Mouse (Mus musculus): ENCODE measurements at regions not wholly inside any gene's neighbourhood (a gene's known extent, or its start where the extent isn't known, plus 50 kb on each side); places are given as distances from the start of the nearest gene placed in this dataset.
A peak's percentile ranks its signal among the peaks of the same experiment; 100 is the strongest.

- no peak for ATAC-seq (ENCODE audit: low FRiP score)
- H3K9ac ChIP-seq: no peak overlapping the region
- no peak overlapping the region for H3K4me3 ChIP-seq
- H3K27me3 ChIP-seq: no peaks in the 10 kb centered on the region
- H3K4me2 ChIP-seq: no peak overlapping the region
- no peaks in the 10 kb centered on the region for H3K9me3 ChIP-seq
- no peaks in the 10 kb centered on the region for H3K4me1 ChIP-seq (replicated peaks)
- no peak overlapping the region for H3K27ac ChIP-seq
- H3K36me3 ChIP-seq: no peaks in the 10 kb centered on the region
- WGBS: 54% methylated on average over 9 of the region's 9 CpGs
Measured at GRCm38 (mm10) chr15:11590542-11591116, 191.2 kb upstream of the Tars start.

- no peaks in the 10 kb centered on the region for H3K27me3 ChIP-seq
- WGBS: 62% methylated on average over 7 of the region's 7 CpGs
- H3K4me2 ChIP-seq: no peak overlapping the region
- no peaks in the 10 kb centered on the region for H3K36me3 ChIP-seq
- no peak overlapping the region for H3K4me3 ChIP-seq
- no peaks in the 10 kb centered on the region for H3K9me3 ChIP-seq
- no peak for ATAC-seq (ENCODE audit: low FRiP score)
- no peak overlapping the region for H3K27ac ChIP-seq
- no peak overlapping the region for H3K9ac ChIP-seq
- no peaks in the 10 kb centered on the region for H3K4me1 ChIP-seq (replicated peaks)
Measured at GRCm38 (mm10) chr15:11589795-11590194, 190.3 kb upstream of the Tars start.

- Histone ChIP-seq H3K9ac (no peak overlapping the region), H3K9me3 (no peaks in the 10 kb centered on the region), H3K4me1 (replicated peaks) (no peaks in the 10 kb centered on the region), H3K36me3 (no peaks in the 10 kb centered on the region), H3K27ac (no peak overlapping the region), H3K4me2 (no peak overlapping the region), H3K4me3 (no peak overlapping the region), H3K27me3 (no peaks in the 10 kb centered on the region)
- no peak for ATAC-seq (ENCODE audit: low FRiP score)
- WGBS: 94% methylated on average over 2 of the region's 2 CpGs
Measured at GRCm38 (mm10) chr15:11586384-11586783, 186.9 kb upstream of the Tars start.

DNA sequence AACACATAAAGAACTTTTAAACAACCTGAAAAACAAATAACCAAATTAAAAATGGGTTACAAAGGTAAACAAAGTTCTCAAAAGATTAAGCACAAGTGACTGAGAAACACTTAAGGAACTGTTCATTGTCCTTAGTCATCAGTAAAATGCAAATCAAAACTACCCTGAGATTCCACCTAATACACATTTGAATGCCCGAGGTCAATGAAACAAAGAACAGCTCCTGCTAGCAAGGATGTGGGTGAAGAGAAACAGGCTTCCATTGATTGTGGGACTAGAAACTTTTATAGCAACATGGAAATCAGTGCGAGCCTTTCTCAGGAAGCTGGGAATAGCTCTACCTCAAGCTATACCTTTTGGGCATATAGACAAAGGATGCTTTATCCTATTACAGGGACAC lies 184.7 kb upstream of the Tars start:
- no peak overlapping the region for H3K9ac ChIP-seq
- H3K4me1 ChIP-seq (replicated peaks): no peaks in the 10 kb centered on the region
- H3K4me2 ChIP-seq: no peak overlapping the region
- H3K27ac ChIP-seq: no peak overlapping the region
- no peaks in the 10 kb centered on the region for H3K27me3 ChIP-seq
- H3K4me3 ChIP-seq: no peak overlapping the region
- no peaks in the 10 kb centered on the region for H3K9me3 ChIP-seq
- WGBS: 51% methylated on average over 2 of the region's 2 CpGs
- no peaks in the 10 kb centered on the region for H3K36me3 ChIP-seq
- ATAC-seq (ENCODE audit: low FRiP score): no peak

- Histone ChIP-seq H3K36me3 (no peaks in the 10 kb centered on the region), H3K9me3 (no peaks in the 10 kb centered on the region), H3K9ac (no peak overlapping the region), H3K27ac (no peak overlapping the region), H3K4me1 (replicated peaks) (no peaks in the 10 kb centered on the region), H3K4me2 (no peak overlapping the region), H3K27me3 (no peaks in the 10 kb centered on the region), H3K4me3 (no peak overlapping the region)
- 83% methylated on average over 1 of the region's 1 CpGs for WGBS
- no peak for ATAC-seq (ENCODE audit: low FRiP score)
Measured at GRCm38 (mm10) chr15:11578331-11578730, 178.9 kb upstream of the Tars start.

DNA sequence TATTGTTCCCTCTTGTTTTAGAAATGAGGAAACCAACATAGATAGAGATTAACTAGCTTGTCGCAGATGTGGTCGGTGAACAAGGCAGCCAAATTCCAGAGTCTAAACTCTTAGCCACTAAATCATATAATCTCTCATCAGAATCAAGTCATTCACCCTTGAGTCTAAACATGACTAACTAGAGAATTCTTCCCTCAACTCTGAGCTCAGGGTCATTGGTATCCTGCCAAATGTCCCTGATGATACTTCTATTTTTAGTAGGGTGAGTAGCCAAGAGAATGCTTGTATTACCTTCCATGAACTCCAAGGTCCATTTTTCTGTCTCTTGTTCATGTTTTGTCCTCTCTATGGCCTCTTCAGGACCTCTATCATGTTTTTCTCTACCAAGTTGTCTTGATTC lies 174.9 kb upstream of the Tars start:
- H3K4me3 ChIP-seq: no peak overlapping the region
- no peak overlapping the region for H3K9ac ChIP-seq
- no peak overlapping the region for H3K4me2 ChIP-seq
- no peaks in the 10 kb centered on the region for H3K36me3 ChIP-seq
- no peaks in the 10 kb centered on the region for H3K4me1 ChIP-seq (replicated peaks)
- H3K27me3 ChIP-seq: no peaks in the 10 kb centered on the region
- no peak overlapping the region for H3K27ac ChIP-seq
- no peaks in the 10 kb centered on the region for H3K9me3 ChIP-seq
- no peak for ATAC-seq (ENCODE audit: low FRiP score)
- WGBS: 95% methylated on average over 2 of the region's 2 CpGs

DNA sequence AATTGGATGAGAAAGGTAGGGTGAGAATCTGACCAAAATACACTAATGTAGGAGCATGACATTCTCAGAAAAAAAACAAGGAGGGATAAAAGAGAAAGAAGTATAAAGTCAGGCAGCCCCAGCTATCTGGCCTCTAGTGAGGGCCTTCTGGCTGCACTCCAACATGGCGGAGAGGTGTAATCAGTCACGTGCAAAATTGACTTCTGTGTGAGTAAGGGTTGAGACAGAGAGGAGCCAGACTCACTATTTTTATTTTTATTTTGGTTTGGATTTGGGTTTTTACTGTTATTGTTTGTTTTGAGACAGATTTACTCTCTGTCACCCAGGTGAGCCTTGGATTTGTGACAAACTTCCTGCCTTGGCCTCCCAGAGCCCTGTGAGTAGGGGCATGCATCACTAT lies 174.0 kb upstream of the Tars start:
- H3K4me2 ChIP-seq: no peak overlapping the region
- H3K27me3 ChIP-seq: no peaks in the 10 kb centered on the region
- no peak for ATAC-seq (ENCODE audit: low FRiP score)
- no peak overlapping the region for H3K27ac ChIP-seq
- no peak overlapping the region for H3K4me3 ChIP-seq
- 82% methylated on average over 2 of the region's 2 CpGs for WGBS
- H3K9me3 ChIP-seq: no peaks in the 10 kb centered on the region
- H3K36me3 ChIP-seq: no peaks in the 10 kb centered on the region
- no peaks in the 10 kb centered on the region for H3K4me1 ChIP-seq (replicated peaks)
- H3K9ac ChIP-seq: no peak overlapping the region

GRCm38 (mm10) chr15:11572063-11572462 lies 172.6 kb upstream of the Tars start:
- no peaks in the 10 kb centered on the region for H3K36me3 ChIP-seq
- H3K27me3 ChIP-seq: no peaks in the 10 kb centered on the region
- H3K9ac ChIP-seq: no peak overlapping the region
- H3K4me2 ChIP-seq: no peak overlapping the region
- no peaks in the 10 kb centered on the region for H3K9me3 ChIP-seq
- no peaks in the 10 kb centered on the region for H3K4me1 ChIP-seq (replicated peaks)
- no peak overlapping the region for H3K27ac ChIP-seq
- no peak for ATAC-seq (ENCODE audit: low FRiP score)
- H3K4me3 ChIP-seq: no peak overlapping the region
- 91% methylated on average over 4 of the region's 4 CpGs for WGBS

- peak overlapping the region; percentile 16; the same call in 1 of the 2 replicates for H3K4me2 ChIP-seq
- no peaks in the 10 kb centered on the region for H3K27me3 ChIP-seq
- 0 out of 2 replicates have a peak overlapping the region, but pooled peaks have one; percentile 10 for H3K27ac ChIP-seq
- no peak overlapping the region for H3K4me3 ChIP-seq
- H3K9me3 ChIP-seq: no peaks in the 10 kb centered on the region
- H3K36me3 ChIP-seq: no peaks in the 10 kb centered on the region
- WGBS: 34% methylated on average over 10 of the region's 10 CpGs
- no peak; the same call in 1 of the 2 replicates for ATAC-seq (ENCODE audit: low FRiP score)
- no peak overlapping the region for H3K9ac ChIP-seq
- 0 out of 2 replicates have a peak, but pooled peaks cover 6% of the 10 kb centered on the region for H3K4me1 ChIP-seq (replicated peaks)
Measured at GRCm38 (mm10) chr15:11565503-11566031, 166.1 kb upstream of the Tars start.

DNA sequence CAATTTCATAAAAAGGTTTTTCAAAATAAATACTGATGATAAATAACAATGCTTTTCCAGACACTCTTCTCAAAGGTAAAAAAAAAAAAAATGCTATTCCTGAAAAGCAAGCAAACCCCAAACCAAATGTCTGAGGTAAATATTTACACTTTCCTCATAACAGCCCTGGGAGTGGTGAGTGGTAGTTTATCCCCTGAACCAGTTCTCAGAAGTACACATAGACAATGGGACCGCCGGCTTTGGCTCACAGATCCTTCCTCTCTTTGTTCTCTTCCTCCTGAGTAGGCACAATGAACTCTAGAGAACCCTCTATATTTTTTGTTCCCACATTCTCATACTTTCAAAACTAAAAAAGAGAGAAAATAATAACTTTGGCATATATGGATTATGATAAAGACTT lies 153.1 kb upstream of the Tars start:
- Histone ChIP-seq H3K27me3 (no peaks in the 10 kb centered on the region), H3K36me3 (no peaks in the 10 kb centered on the region), H3K4me3 (no peak overlapping the region), H3K4me1 (replicated peaks) (no peaks in the 10 kb centered on the region), H3K4me2 (no peak overlapping the region), H3K27ac (no peak overlapping the region), H3K9me3 (no peaks in the 10 kb centered on the region), H3K9ac (no peak overlapping the region)
- WGBS: 79% methylated on average over 2 of the region's 2 CpGs
- ATAC-seq (ENCODE audit: low FRiP score): no peak

DNA sequence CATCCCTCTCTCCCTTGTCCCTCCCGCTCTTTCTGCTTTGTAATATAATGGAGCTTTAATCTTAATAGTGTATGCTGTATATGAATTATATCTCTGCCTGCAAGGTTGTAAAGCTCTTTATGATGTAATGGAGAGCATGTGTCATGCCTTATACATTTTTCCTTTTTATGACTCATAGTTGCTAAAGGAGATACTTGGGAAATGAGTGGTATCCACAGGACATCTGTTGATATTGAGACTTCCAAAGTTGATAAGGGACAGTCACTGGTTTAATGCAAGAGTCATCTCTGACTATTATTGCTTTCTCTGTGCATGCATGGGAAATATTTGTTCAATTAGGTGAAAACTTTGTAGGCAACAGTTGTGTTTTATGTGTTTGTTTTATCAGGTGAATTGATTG lies 152.6 kb upstream of the Tars start:
- Histone ChIP-seq H3K9ac (no peak overlapping the region), H3K27me3 (no peaks in the 10 kb centered on the region), H3K4me3 (no peak overlapping the region), H3K4me2 (no peak overlapping the region), H3K9me3 (no peaks in the 10 kb centered on the region), H3K4me1 (replicated peaks) (no peaks in the 10 kb centered on the region), H3K36me3 (no peaks in the 10 kb centered on the region), H3K27ac (no peak overlapping the region)
- WGBS: 96% methylated on average over 1 of the region's 1 CpGs
- no peak for ATAC-seq (ENCODE audit: low FRiP score)

DNA sequence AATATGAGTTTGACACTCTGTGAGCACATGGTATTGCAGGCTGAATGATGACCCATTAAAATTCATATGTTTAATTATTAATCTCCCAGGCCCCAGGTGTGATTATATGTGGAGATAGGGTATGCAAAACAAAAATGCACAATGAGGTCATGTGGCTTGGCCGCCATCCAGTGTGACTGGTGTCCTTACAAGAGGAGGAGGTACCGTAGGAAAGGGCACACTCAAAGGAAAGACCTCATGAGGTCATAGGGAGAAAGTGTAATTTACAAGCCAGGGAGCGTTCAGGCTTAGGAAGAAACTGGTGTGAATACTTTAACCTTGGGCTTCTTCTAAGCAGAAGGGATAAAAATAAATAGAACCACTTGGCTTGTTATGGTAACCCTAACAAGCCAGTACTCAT lies 140.0 kb upstream of the Tars start:
- H3K4me2 ChIP-seq: no peak overlapping the region
- 69% methylated on average over 3 of the region's 3 CpGs for WGBS
- ATAC-seq (ENCODE audit: low FRiP score): no peak
- H3K9me3 ChIP-seq: no peaks in the 10 kb centered on the region
- H3K27ac ChIP-seq: no peak overlapping the region
- H3K4me3 ChIP-seq: no peak overlapping the region
- no peaks in the 10 kb centered on the region for H3K36me3 ChIP-seq
- no peak overlapping the region for H3K9ac ChIP-seq
- H3K27me3 ChIP-seq: no peaks in the 10 kb centered on the region
- H3K4me1 ChIP-seq (replicated peaks): no peaks in the 10 kb centered on the region

- no peaks in the 10 kb centered on the region for H3K9me3 ChIP-seq
- ATAC-seq (ENCODE audit: low FRiP score): no peak
- no peaks in the 10 kb centered on the region for H3K36me3 ChIP-seq
- no peak overlapping the region for H3K4me3 ChIP-seq
- H3K4me2 ChIP-seq: no peak overlapping the region
- WGBS: 84% methylated on average over 7 of the region's 7 CpGs
- no peaks in the 10 kb centered on the region for H3K4me1 ChIP-seq (replicated peaks)
- no peak overlapping the region for H3K27ac ChIP-seq
- H3K27me3 ChIP-seq: no peaks in the 10 kb centered on the region
- H3K9ac ChIP-seq: no peak overlapping the region
Measured at GRCm38 (mm10) chr15:11536076-11536620, 136.7 kb upstream of the Tars start.
